Mouse (Mus musculus): ENCODE measurements at regions not wholly inside any gene's neighbourhood (a gene's known extent, or its start where the extent isn't known, plus 50 kb on each side); places are given as distances from the start of the nearest gene placed in this dataset.

DNA sequence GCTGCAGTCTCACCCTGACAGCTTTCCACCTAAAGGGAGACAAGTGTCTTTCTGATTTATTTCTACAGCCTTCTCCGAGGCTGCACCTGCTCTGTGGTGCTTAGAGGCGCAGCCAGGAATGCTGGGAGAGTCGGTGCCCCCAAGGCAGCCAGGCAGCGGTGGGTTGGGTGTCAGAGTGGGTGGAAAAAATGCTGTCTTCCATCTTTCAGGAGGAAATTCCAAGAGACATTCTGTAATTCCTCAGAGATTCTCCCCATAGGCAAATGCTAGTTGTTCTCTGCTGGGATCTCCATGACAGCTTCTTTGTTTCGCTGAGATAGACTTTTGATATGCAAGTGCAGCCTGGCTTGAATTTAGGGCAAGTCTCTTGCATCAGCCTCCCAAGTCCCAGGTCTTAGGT lies 109.5 kb upstream of the Rai14 start:
- TF ChIP-seq CTCF (IDR thresholded peaks at IDR 0.05; ENCODE audit: low read depth) (no peak), EP300 (IDR thresholded peaks at IDR 0.05; ENCODE audit: low read depth) (no peak)

Measured in liver, postnatal 0 days (tissue).